Mouse (Mus musculus) gonadal fat pad, adult 2 months (tissue): ENCODE measurements at regions not wholly inside any gene's neighbourhood (a gene's known extent, or its start where the extent isn't known, plus 50 kb on each side); places are given as distances from the start of the nearest gene placed in this dataset.
A peak's percentile ranks its signal among the peaks of the same experiment; 100 is the strongest.

Experiments used
- DNase-seq: peaks from one replicate; pipeline ENCODE4 v3.0.0-alpha.2; 2012; ENCODE audit warnings: low read depth

DNA sequence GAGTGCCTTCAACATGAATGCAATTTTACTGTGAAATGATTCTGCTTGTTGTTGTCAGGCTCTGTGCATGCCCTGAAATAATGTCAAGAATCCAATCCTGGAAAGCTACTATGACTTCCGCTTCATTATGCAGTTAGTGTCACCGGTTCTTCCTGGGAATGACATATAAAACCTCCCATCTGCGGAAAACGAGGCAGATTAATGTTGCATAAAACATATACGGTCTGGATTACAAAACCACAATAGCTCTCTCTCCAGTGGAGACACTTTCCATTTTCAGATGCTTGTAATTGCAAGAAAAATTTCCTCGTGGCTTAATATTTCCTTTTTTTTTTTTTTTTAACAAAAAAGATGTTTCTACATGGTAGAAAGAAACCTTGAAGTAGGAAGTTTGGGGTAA, 198.2 kb upstream of the Chl1 start:
- no peak for DNase-seq

GRCm38 (mm10) chr6:103312935-103313334, 197.5 kb upstream of the Chl1 start:
- no peak for DNase-seq

DNA sequence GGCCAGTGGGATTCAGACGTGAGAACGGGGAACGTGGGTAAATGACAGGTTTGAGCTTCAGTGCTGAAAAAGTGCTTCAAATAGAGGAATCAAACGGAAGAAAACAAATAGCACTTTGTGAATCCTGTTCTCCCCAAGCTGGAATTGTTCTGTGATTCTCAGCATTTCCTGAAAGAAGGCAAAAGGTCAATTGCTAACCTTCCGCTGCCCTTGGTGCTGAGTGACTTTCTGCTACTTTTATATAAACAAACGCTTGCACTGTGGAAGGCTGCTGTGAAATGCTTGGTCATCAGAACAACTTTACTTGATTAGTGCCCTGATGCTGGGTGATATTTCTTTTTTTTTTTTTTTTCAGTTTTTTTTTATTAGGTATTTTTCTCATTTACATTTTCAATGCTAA, 192.3 kb upstream of the Chl1 start:
- no peak for DNase-seq

DNA sequence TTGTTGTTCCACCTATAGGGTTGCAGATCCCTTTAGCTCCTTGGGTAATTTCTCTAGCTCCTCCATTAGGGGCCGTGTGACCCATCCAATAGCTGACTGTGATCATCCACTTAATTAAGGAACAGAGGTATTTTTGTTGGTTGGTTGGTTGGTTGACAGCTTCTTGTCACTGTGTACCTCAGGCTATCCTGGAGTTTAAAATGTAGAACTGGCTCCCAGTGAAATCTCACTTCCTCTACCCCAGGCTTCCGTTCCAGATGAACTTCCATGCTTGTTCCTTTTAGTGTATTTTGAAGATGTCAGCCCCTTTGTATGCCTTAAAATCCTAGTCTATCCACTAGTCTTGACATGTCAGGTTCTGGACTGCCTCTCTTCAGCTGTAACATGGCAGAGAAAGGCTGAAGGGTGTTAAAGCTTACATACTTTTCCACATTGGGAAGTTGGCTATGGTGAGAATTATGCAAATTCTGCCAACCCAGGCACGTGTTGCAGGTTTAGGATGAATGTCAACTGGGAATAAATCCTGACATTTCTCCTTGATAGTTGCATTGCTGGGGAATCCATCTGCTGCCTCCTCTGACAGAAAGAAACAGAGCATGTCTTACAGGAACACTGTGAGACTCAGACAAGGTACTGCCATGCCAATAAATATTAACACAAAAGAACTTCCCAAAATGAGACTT, 191.6 kb upstream of the Chl1 start:
- no peak for DNase-seq

DNA sequence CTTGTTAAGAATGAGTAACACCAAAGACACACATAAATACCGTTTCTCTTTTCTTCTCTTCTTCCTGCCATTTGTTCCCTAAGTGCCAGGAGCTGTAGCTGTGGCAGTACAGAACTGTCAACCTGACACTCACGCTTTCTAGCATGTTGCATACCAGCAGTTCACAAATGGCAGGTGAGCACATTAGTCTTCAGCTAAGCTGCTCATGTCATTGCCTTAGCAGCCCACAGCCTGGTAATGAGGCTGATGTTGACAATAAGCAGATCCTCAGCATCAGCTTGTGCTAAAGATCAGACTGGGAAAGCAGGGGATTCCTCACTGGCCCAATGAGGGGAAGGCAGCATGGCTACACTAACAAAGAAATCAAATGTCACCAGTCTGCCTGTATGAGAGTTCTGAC, 190.4 kb upstream of the Chl1 start:
- no peak for DNase-seq

DNA sequence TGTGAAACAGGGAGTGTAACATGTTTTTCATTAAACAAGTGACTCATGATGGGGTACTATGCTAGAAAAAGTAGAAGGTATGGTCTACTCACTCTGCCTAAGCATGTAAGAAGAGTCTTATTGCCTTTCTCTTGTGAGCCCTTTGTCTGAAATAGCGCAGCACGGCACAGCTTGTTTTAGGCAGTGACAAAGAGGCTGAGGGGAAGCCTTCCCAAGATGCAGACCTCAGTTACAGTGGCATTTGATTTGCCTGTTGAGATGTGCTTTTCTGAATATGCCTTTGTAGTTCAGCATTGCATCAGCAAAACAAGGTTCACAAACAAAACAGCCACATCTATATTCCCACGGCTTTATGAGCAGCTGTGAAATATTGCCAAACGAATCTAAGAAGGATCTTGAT, 189.8 kb upstream of the Chl1 start:
- DNase-seq: no peak

DNA sequence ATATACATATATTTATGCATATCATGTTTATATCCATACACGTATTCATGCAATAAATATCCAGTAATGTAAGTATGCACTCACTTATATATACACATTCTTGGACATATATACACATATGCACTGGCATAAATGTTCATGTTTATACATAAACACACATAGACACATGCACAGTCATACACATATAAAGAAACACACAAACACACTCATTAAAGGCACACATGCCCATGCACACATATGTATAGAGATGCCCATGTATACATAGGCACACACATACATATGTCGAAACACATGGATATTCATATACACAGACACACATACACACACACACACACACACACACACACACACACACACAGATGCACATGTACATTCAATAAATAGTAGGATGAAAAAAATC, 189.3 kb upstream of the Chl1 start:
- no peak for DNase-seq

DNA sequence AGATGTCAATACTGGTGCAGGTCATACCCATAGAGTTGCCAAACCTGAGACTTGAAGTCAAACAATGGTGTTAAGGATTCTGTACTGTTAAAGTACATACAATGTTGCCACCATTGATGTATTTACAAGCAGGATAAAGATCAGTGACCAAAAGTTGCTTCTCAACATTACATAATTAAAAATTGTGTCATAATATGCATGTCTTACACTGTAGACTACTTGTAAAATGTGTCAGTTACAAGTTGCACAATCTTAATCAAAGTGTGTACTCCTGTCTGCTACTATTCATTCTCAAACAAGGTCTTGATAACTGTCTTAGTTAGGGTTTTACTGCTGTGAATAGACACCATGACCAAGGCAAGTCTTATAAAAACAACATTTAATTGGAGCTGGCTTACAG, 187.9 kb upstream of the Chl1 start:
- no peak for DNase-seq

DNA sequence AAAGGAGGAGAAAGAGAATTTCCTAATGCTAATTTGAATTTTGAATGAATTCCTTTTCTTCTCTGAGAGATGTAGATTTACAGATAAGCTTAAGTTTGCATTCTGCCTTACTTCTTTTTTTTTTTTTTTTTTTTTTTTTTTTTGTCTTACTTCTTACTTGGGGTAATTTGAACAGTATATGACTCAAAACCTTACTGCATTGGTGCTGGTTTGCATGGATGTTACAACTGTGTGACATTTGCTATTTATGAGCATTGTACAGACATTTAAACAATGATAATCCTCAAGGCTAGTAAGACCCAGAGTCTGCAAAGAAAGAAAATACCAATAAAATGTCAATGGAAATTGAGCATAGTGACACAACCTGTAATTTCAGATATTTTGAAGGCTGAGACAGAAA, 174.7 kb upstream of the Chl1 start:
- DNase-seq: no peak

DNA sequence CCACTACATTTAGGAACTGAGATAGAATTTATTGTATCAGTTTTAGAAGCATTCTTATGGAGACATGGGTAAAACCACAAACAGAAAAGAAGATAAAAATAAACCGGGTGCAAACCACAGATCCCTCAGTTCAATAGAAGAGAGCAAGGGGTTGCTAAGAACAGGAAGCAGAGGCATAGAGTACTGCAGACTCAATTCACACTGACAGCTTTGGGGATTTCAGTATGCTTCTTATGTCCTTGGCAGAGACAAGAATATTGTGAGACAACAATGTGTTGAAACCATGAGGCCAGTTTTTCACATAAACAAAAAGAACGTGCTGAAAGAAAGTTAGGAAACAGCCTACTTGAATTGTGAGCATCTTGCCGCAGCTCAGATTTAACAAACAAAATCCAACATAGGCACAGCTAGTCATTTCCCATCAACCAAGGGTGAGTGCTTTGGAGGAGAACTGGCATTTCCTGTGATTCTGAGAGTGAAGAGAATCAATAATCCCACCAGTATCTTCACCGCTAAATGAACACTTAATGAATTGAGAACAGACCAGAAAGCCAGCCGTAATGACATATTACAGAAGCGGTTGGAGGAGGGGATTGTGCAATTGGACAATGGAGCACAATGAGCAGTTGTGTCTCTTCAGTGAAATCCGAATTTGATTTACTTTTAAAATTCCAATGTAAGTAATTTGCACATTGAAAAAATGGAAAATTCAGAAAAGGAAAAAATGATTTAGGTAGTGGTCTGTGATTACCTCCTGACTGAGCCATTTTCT, 170.2 kb upstream of the Chl1 start:
- DNase-seq: no peak

DNA sequence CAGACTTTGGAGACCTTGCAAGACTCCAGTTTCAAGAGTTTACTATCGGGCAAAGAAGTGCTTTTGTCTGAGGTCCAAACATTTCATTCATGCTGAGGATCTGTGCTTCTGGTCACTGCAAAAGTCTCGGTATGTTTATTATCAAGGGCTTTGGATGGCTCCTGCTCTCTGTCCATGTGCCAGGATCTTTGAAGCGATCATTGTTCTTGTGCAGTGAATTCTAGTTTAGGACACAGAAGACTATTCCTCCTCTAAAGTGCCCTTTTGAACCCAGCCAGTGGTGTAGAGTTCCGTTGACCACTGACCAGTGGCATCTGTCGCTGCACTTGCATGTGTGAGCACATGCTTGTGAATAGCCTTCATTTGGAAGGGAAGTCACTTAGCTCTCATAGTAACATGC, 166.9 kb upstream of the Chl1 start:
- no peak for DNase-seq

DNA sequence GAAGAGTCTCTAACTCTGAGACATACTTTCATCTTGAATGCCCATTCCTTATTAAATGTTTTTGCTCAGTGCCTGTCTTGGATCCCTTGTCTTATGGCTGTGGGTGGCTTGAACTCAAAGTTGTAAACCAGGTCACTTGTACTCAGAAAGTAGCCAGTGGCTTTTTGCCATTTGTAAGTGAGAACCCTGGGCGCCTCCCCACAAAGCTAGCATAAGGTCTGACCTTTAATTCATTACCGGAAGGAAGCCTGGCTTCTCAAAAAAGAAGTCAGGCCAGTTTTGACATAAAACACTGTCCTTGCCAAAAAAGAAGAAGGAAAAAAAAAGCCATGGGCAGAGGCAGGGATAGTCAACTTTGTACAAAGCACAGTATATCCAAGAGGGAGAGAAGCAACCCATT, 166.0 kb upstream of the Chl1 start:
- DNase-seq: no peak

GRCm38 (mm10) chr6:103345195-103345594, 165.2 kb upstream of the Chl1 start:
- DNase-seq: peak; percentile 77

DNA sequence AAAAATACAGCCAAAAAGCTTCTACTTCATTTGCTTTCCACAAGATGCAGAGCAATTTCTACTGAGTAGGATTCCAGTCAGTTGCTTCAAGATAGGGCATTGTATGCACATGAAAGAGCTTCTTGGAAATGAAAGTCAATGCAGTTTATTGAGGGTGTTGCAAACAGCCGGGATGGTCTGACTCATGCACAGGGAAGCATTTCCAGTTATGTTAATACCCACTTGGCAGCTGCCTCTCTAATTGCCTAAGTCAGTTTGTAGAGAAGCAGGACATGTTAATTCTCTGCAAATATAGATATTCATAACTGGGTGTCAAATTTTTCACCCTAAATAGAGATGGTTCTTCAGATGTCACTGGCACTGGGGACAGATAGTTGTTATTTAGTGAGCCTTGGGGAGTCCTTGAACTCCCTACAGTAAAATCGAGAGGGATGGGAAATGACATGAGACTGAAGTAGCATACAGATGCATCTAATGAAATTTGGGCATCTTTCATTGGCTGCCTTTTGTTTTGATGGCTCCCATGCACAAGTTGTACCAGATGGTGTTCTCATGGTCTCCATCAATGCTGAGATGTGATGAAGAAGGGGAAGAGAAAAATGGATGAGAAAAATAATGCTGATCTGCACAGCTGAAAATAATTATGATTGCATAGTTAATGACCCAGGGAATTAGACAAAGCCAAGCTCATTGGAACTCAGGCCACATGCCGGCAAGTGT, 157.8 kb upstream of the Chl1 start:
- DNase-seq: no peak

DNA sequence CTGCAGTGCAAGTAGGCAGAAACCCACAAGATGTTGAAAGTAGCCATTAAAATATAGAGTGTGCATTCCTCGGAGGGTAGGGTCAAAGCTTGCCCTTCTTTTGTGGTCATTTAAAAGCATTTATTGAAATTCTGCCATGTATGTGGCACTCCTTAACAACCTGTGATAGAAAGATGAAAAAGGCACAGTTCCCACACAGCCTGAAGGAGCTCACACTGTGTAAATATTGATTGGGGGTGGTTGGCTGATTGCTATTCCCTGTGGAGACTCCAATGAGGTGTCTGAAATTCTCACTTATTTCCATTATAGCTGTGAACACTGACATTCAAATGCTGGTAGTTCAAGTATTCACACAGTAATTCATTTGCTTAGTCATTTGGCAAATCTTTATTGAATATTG, 157.0 kb upstream of the Chl1 start:
- no peak for DNase-seq

- DNase-seq: no peak
Observed at GRCm38 (mm10) chr6:103366782-103367491, 143.4 kb upstream of the Chl1 start.

DNA sequence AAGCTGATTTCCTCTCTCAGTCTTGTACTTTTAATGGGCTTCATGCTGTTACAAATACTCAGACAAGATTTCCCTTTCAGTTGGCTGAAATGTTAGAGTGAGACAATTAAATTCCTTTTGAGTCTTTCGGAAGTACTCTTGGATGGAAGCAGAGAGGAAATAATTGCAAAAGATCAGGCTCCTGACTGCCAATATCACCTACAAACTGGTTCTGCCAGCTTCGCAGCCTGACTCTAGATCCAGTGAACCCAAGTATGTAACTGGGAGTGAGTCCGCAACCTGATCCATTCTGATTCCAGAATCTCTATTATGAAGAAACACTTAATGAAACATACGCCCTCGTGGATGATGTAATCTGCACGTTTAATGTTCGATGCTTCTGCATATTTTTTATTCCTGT, 135.4 kb upstream of the Chl1 start:
- peak; percentile 83 for DNase-seq

- no peak for DNase-seq
Observed at GRCm38 (mm10) chr6:103377277-103377676, 133.1 kb upstream of the Chl1 start.

- DNase-seq: no peak
Observed at GRCm38 (mm10) chr6:103378047-103378446, 132.3 kb upstream of the Chl1 start.

DNA sequence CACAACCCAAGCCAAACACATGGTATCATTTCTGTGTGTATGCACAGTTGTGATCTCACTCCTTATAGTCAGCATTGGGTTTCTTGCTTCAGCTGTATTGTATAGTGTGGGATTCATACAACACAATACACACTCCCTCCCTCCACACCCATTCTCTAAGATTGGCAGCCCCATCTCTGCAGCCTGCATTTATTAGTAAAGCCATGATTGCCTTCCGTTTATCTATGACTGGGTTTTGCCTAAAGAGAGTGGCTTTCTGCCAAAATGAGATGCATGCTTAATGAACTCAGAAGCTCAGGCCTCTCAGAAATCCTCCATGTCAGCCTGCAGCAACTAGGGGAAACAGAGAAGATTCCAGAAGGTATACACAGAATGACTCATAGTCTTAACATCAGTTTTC, 129.4 kb upstream of the Chl1 start:
- DNase-seq: no peak

DNA sequence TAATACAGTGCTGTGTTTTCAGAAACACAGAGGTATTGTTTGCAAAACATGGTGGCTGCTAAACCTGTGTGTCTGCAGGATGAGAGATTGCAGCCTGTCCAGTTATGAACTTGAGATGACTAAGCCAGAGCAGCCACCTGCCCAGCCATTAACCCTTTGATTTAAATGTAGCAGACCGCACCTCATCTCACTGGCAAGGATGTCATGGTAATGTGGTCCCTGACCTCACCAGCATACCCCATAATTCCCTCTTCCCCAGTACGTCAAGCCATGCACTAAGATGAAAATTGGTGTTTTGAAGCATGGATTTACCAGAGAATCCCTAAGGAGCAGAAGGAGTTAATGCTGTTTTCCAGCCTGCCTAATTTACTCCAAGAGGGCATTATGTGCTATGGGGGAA, 128.5 kb upstream of the Chl1 start:
- no peak for DNase-seq

GRCm38 (mm10) chr6:103386591-103386990, 123.8 kb upstream of the Chl1 start:
- no peak for DNase-seq
